Mouse (Mus musculus) heart, adult 2 months (tissue): Measurements from ENCODE around the gene Pecam1. TPM values are rescaled to one million over a fixed set of nuclear protein-coding genes. Genes with fewer than 3 reads are reported as not detected.
"Not testable (repeated sequence)": the region's sequence is repeated elsewhere in the genome, so short reads cannot be mapped to it uniquely, and the experiment has no call there.

ENCODE experiments used
- DNase-seq, 2 experiments: peaks; one replicate each; pipeline ENCODE4 v3.0.0; 2021
- H3K27ac ChIP-seq: fragments of 200-600 bp; 2 replicates; pipeline ENCODE4 v1.8.1; 2022
- H3K27me3 ChIP-seq: fragments of 200-500 bp; 2 replicates; pipeline ENCODE4 v1.6.1; 2012; ENCODE audit warnings: mild to moderate bottlenecking, low read length, inconsistent platforms, mixed read lengths; ENCODE audit not compliant: control insufficient read depth, insufficient read depth
- H3K36me3 ChIP-seq: fragments of 200-500 bp; 2 replicates; pipeline ENCODE4 v1.6.1; 2012; ENCODE audit warnings: low read length, inconsistent platforms; ENCODE audit not compliant: control insufficient read depth, insufficient read depth
- H3K4me1 ChIP-seq: fragments of 200-500 bp; 2 replicates; pipeline ENCODE4 v1.6.1; 2011; ENCODE audit warnings: low read length; ENCODE audit not compliant: control insufficient read depth, insufficient read depth
- H3K4me3 ChIP-seq: fragments of 200-600 bp; 2 replicates; pipeline ENCODE4 v1.8.1; 2022
- H3K79me2 ChIP-seq: fragments of 200-500 bp; replicated peaks from 2 replicates; pipeline ENCODE4 v1.6.1; 2012; ENCODE audit warnings: mild to moderate bottlenecking, inconsistent platforms, low read length, moderate library complexity, mixed read lengths; ENCODE audit not compliant: control insufficient read depth, insufficient read depth
- H3K9ac ChIP-seq: fragments of 200-500 bp; 2 replicates; pipeline ENCODE4 v1.6.1; 2012; ENCODE audit warnings: low read depth, mild to moderate bottlenecking, control low read depth, inconsistent platforms, low read length, mixed read lengths
- CTCF ChIP-seq: fragments of 200-600 bp; IDR thresholded peaks from 2 replicates; pipeline ENCODE4 v1.8.1; 2022; ENCODE audit warnings: antibody characterized with exemption, mild to moderate bottlenecking, moderate library complexity
- EP300 ChIP-seq: fragments of 200-500 bp; IDR thresholded peaks from 2 replicates; pipeline ENCODE4 v1.6.1; 2011; ENCODE audit warnings: low read depth, low read length, control low read depth; ENCODE audit not compliant: insufficient read depth
- POLR2A ChIP-seq: fragments of 200-500 bp; IDR thresholded peaks from 2 replicates; pipeline ENCODE4 v1.6.1; 2011; ENCODE audit warnings: mild to moderate bottlenecking, low read depth, low read length, control low read depth; ENCODE audit not compliant: insufficient read depth
- WGBS: fragments of 180-500 bp; shearing (Covaris S2); methylation state at CpG from one replicate; pipeline ENCODE4 v1.1.7; 2018; 5-methylcytosine and 5-hydroxymethylcytosine counted together
- intact Hi-C: fragments of 180-260 bp; cut with DNase I; formaldehyde crosslinking; loops from one replicate; pipeline ENCODE4 v1.15.1; 2025
- polyA plus RNA-seq: library from polyadenylated mRNA; depleted of rRNA; stranded (reverse); fragments of >200 nt; gene quantifications from 2 replicates; pipeline ENCODE4 v1.2.3, GENCODE M21; 2012
- total RNA-seq, 2 experiments: library from RNA; stranded (reverse); gene quantifications; 2 replicates each; pipeline ENCODE4 v1.2.3; 2021

Gene Pecam1
- total and polyA plus RNA-seq, 3 experiments, result 78.3 to 123 (median 114) TPM

DNA sequence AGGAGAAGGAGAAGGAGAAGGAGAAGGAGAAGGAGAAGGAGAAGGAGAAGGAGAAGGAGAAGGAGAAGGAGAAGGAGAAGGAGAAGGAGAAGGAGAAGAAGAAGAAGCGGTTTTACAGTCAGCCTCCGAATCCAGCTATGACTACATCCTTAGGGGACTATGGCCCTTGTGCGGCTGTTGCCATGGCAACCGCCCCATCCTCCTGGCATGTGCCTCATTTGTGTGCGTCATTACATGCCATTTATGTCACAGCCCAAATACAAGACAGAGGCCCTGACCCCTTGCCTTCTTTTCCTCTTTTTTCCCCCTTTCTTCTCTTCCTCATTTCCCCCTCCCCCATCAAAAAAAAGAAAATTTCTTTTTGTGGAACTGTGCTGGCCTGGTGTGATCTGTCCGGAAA lies 9.2 kb downstream of the Pecam1 start:
- H3K4me1 ChIP-seq, result peaks cover 14% of the 10 kb centered on the region
- no peak overlapping the region for H3K4me3 ChIP-seq
- no peak overlapping the region for H3K27ac ChIP-seq
- H3K9ac ChIP-seq, result no peak overlapping the region
- H3K79me2 ChIP-seq, result no peaks in the 10 kb centered on the region
- no peaks in the 10 kb centered on the region for H3K27me3 ChIP-seq
- TF ChIP-seq EP300 (no peak), CTCF (no peak), POLR2A (no peak)
- no peaks in the 10 kb centered on the region; the same call in 1 of the 2 replicates for H3K36me3 ChIP-seq
- intact Hi-C loops, result loop anchor here (5.0 kb wide), 1 partner anchor 229 kb away; no protein-coding TSS in a partner anchor
- DNase-seq, result no peak
- 83% methylated on average over 6 of the region's 6 CpGs for WGBS

DNA sequence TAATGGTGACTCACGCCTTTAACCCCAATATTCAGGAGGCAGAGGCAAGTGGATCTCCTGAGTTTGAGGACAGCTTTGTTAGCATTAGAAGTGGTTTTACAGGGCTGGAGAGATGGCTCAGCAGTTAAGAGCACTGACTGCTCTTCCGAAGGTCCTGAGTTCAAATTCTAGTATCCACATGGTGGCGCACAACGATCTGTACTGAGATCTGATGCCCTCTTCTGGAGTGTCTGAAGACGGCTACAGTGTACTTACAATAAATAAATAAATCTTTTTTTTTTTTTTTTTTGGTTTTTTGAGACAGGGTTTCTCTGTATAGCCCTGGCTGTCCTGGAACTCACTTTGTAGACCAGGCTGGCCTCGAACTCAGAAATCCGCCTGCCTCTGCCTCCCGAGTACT lies 9.7 kb downstream of the Pecam1 start:
- peaks cover 15% of the 10 kb centered on the region for H3K4me1 ChIP-seq
- H3K9ac ChIP-seq, H3K4me3 ChIP-seq, H3K27me3 ChIP-seq, DNase-seq, H3K79me2 ChIP-seq, H3K27ac ChIP-seq, H3K36me3 ChIP-seq: not testable (repeated sequence)
- 91% methylated on average over 6 of the region's 8 CpGs for WGBS
- intact Hi-C loops, result loop anchor here (5.0 kb wide), 1 partner anchor 228 kb away; no protein-coding TSS in a partner anchor

DNA sequence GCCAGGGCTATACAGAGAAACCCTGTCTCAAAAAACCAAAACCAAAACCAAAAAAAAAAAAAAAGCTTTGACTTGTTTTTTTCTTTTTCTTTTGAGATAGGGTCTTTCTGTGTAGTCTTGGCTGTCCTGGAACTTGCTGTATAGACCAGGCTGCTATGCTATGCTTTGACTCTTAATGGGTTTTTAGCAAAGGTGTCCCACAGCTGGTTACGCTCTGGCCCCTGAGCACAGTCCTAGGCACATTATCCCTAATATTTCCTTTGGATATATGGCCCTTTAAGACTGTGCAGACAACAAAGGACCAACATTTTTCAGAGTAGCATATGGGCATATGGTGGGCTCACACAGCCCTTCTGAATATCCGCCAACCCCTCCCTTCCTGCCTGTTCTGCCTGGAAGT lies 11.3 kb downstream of the Pecam1 start:
- peaks cover 15% of the 10 kb centered on the region for H3K4me1 ChIP-seq
- no peak for DNase-seq
- H3K79me2 ChIP-seq, result no peaks in the 10 kb centered on the region
- no peaks in the 10 kb centered on the region for H3K27me3 ChIP-seq
- intact Hi-C loops, result no loop called here
- peak overlapping the region; percentile 33; the same call in 1 of the 2 replicates for H3K27ac ChIP-seq
- H3K9ac ChIP-seq, result no peak overlapping the region
- no peak overlapping the region for H3K4me3 ChIP-seq
- 82% methylated on average over 2 of the region's 2 CpGs for WGBS
- TF ChIP-seq CTCF (no peak), EP300 (no peak)
- no peaks in the 10 kb centered on the region; the same call in 1 of the 2 replicates for H3K36me3 ChIP-seq

DNA sequence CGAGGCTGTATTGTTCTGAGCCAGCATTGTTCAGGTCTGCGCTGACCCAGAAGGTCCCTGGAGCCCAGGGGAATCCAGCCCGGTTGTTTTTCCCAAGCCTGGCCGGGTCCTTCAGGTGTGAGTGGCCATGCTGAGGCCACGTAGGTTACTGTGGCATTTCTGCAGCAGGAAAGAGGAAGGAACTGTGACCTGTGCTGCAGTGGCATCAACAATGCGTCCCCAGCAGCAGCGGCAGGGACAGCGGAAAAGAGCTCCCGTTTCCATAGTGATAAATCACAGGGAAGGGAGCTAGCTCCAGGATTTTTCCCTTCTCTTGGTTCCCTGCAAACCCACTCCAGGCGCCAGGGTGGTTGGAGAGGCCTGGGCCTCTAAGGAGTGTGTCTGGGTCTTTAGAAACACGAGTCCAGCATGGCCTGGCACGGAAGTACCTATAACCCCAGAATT lies 13.2 kb downstream of the Pecam1 start:
- H3K9ac ChIP-seq, result no peak overlapping the region
- intact Hi-C loops, result loop anchor here (1.0 kb wide), 2 partner anchors 29 to 57 kb away; no protein-coding TSS in a partner anchor

DNA sequence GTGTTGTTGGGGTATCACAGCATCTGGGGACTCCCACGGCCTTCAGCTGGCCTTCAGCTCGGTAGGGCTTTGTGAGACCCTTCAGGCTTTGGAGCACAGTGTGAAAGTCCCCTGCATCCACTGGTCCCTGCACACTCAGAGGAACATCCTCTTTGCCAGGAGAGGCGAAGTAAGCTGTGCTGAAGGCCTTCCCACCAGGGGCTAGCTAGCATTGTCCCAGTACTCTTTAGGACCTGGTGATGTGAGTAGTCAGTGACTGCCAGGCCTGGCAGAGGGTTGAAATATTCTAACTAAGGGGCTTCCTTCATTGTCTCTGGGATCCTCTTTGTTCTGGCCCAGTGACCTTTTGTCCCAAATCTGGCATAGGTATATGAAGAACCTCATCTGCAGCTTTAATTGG lies 13.8 kb downstream of the Pecam1 start:
- no peaks in the 10 kb centered on the region for H3K79me2 ChIP-seq
- no peak overlapping the region for H3K9ac ChIP-seq
- no peak for DNase-seq
- H3K4me1 ChIP-seq, result peaks cover 15% of the 10 kb centered on the region
- intact Hi-C loops, result loop anchor here (1.0 kb wide), 2 partner anchors 28 to 56 kb away; no protein-coding TSS in a partner anchor
- H3K4me3 ChIP-seq, result no peak overlapping the region
- TF ChIP-seq EP300 (no peak), POLR2A (no peak), CTCF (no peak)
- no peaks in the 10 kb centered on the region; the same call in 1 of the 2 replicates for H3K36me3 ChIP-seq
- WGBS, result 65% methylated on average over 3 of the region's 3 CpGs
- no peaks in the 10 kb centered on the region for H3K27me3 ChIP-seq
- peak overlapping the region; percentile 86 for H3K27ac ChIP-seq

More for the DNA sequence above, 13.2 kb downstream of the Pecam1 start:
- peaks cover 15% of the 10 kb centered on the region for H3K4me1 ChIP-seq
- DNase-seq, result peak; percentile 58 to 73
- H3K79me2 ChIP-seq, result no peaks in the 10 kb centered on the region
- no peak for TF ChIP-seq CTCF
- peak; percentile 80; the same call in 1 of the 2 replicates for TF ChIP-seq EP300
- peak; percentile 37; the same call in 1 of the 2 replicates for TF ChIP-seq POLR2A
- H3K4me3 ChIP-seq, result no peak overlapping the region
- peak overlapping the region; percentile 86 for H3K27ac ChIP-seq
- WGBS, result 45% methylated on average over 12 of the region's 12 CpGs
- no peaks in the 10 kb centered on the region; the same call in 1 of the 2 replicates for H3K36me3 ChIP-seq
- H3K27me3 ChIP-seq, result no peaks in the 10 kb centered on the region

DNA sequence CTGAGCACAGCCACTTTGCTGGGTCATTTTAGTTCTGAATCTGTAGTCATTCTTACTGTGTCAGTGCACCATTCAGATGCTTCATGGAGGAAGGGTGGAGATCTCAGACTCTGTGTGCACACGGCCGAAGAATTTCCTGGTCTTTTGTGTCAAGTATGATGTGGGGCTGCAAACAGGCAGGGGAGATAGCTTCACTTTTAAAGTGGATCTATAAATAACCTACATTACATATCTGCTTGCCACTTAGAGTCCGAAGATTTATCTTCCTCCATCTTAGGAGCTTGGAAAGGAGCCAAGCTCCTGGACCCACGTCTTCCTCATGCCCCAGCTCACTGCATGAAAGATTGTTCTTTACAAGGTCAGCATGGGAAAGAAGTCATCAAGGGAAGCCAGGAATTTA lies 19.7 kb downstream of the Pecam1 start:
- Histone ChIP-seq H3K9ac (no peak overlapping the region), H3K4me3 (no peak overlapping the region), H3K79me2 (no peaks in the 10 kb centered on the region), H3K27ac (peak overlapping the region; percentile 78), H3K36me3 (no peaks in the 10 kb centered on the region; the same call in 1 of the 2 replicates), H3K27me3 (no peaks in the 10 kb centered on the region), H3K4me1 (peaks cover 8% of the 10 kb centered on the region)
- no peak for TF ChIP-seq POLR2A
- 11% methylated on average over 4 of the region's 4 CpGs for WGBS
- DNase-seq, result no peak
- intact Hi-C loops, result no loop called here
